Mouse (Mus musculus) ES-CJ7 (cell line): ENCODE results near the gene Efna2.
A peak's percentile ranks its signal among the peaks of the same experiment; 100 is the strongest.
"Not testable (repeated sequence)": the region's sequence is repeated elsewhere in the genome, so short reads cannot be mapped to it uniquely, and the experiment has no call there.

Experiments used
- DNase-seq: peaks from one replicate; pipeline ENCODE4 v3.0.0; 2011; ENCODE audit warnings: low read depth, low spot score

Efna2 gene

GRCm38 (mm10) chr10:80188453-80189024 lies 9.3 kb downstream of the Efna2 start:
- no peak for DNase-seq

GRCm38 (mm10) chr10:80189999-80190398 lies 10.7 kb downstream of the Efna2 start:
- no peak for DNase-seq

GRCm38 (mm10) chr10:80190491-80191051 lies 11.3 kb downstream of the Efna2 start:
- DNase-seq, result no peak

GRCm38 (mm10) chr10:80193976-80194375 lies 14.7 kb downstream of the Efna2 start:
- no peak for DNase-seq

- no peak for DNase-seq
Measured at GRCm38 (mm10) chr10:80194441-80194840, 15.2 kb downstream of the Efna2 start.

GRCm38 (mm10) chr10:80196167-80196566 lies 16.9 kb downstream of the Efna2 start:
- no peak for DNase-seq

GRCm38 (mm10) chr10:80196778-80197581 lies 17.7 kb downstream of the Efna2 start:
- DNase-seq, result no peak

- DNase-seq, result peak; percentile 92
Measured at GRCm38 (mm10) chr10:80199440-80200008, 20.2 kb downstream of the Efna2 start.

GRCm38 (mm10) chr10:80200485-80200884 lies 21.2 kb downstream of the Efna2 start:
- no peak for DNase-seq

GRCm38 (mm10) chr10:80204055-80204454 lies 24.8 kb downstream of the Efna2 start:
- peak; percentile 36 for DNase-seq

GRCm38 (mm10) chr10:80207201-80207600 lies 27.9 kb downstream of the Efna2 start:
- DNase-seq, result no peak

- no peak for DNase-seq
Measured at GRCm38 (mm10) chr10:80207676-80208075, 28.4 kb downstream of the Efna2 start.

GRCm38 (mm10) chr10:80208248-80208647 lies 29.0 kb downstream of the Efna2 start:
- DNase-seq, result no peak

GRCm38 (mm10) chr10:80208841-80209371 lies 29.6 kb downstream of the Efna2 start:
- no peak for DNase-seq

- not testable (repeated sequence) for DNase-seq
Measured at GRCm38 (mm10) chr10:80211547-80212103, 32.3 kb downstream of the Efna2 start.

- DNase-seq, result no peak
Measured at GRCm38 (mm10) chr10:80215048-80215772, 35.9 kb downstream of the Efna2 start.

GRCm38 (mm10) chr10:80220676-80221075 lies 41.4 kb downstream of the Efna2 start:
- DNase-seq, result peak; percentile 83

GRCm38 (mm10) chr10:80223137-80223536 lies 43.9 kb downstream of the Efna2 start:
- not testable (repeated sequence) for DNase-seq

GRCm38 (mm10) chr10:80226071-80226415 lies 46.8 kb downstream of the Efna2 start:
- DNase-seq, result no peak

GRCm38 (mm10) chr10:80226416-80227165 lies 47.3 kb downstream of the Efna2 start, which contains the start of gene Mum1:
Mum1 (plus strand) TSS chr10:80226434.
- DNase-seq, result peak; percentile 100

GRCm38 (mm10) chr10:80227166-80227539 lies 47.9 kb downstream of the Efna2 start:
- no peak for DNase-seq
